Mouse (Mus musculus): ENCODE results near the gene Gm11042. TPM values are rescaled to one million over a fixed set of nuclear protein-coding genes. Genes with fewer than 3 reads are reported as not detected.

The Gm11042 gene
- not detected for polyA plus RNA-seq (2014; fragmentation: Illumina TruSeq; extraction: RNeasy Lipid Tissue Mini Kit (QIAGEN cat#74804))

DNA sequence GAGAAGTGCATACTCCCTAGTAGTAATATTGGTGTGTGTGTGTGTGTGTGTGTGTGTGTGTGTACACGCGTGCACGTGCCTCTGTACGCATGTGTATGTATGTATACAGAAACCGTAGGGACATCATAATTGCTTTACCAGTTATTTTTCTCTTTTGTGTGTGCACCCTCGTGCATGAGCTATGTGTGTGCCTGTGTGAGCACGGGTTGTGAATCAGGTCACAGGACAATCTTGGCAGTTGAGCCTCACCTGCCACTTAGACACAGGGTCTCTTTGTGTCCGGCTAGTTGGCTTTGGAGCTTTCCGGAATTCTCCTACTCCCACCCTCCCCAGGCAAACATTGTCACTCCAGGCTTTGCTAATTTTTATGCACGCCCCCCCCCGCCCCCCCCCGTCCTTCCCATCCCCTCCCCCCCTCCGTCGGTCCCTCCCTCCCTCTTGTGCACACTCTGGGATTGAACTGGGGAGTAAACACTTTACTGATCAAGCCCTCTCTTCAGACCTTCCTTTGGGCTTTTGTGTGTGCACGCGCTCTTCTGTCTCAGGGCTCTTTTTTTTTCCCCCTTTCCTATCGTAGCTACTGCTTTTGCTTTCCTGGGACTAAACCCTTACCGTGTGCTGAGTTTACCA lies at the start of gene Gm11042:
Gm11042 (minus strand) TSS at position 51 of the 630 bp plus-strand sequence.

All from ovary, adult 10 weeks (tissue).